Mouse (Mus musculus) stomach, postnatal 0 days (tissue): ENCODE measurements around the gene Eif2d.

Experiments
- CTCF ChIP-seq: IDR thresholded peaks from 2 replicates; pipeline ENCODE4 v1.5.1; 2016; ENCODE audit warnings: antibody characterized with exemption, low read depth, mild to moderate bottlenecking, moderate library complexity
- EP300 ChIP-seq: optimal IDR thresholded peaks from 2 replicates; pipeline ENCODE3; 2016; ENCODE audit warnings: antibody characterized with exemption

- peak; percentile 88 for TF ChIP-seq CTCF
- no peak for TF ChIP-seq EP300
Measured at GRCm38 (mm10) chr1:131115932-131116331, 37.0 kb upstream of the Eif2d start.
